Mouse (Mus musculus) C2C12 (cell line): ENCODE results near the gene Olfr1217. TPM values are rescaled to one million over a fixed set of nuclear protein-coding genes. Genes with fewer than 3 reads are reported as not detected.

Experiments
- H3K27me3 ChIP-seq: one replicate; pipeline ENCODE4 v1.6.1; 2011; ENCODE audit not compliant: control insufficient read depth, insufficient read depth, insufficient read length
- H3K36me3 ChIP-seq: one replicate; pipeline ENCODE4 v1.6.1; 2011; ENCODE audit not compliant: control insufficient read depth, insufficient read depth
- H3K4me3 ChIP-seq: one replicate; pipeline ENCODE4 v1.5.1; 2011; ENCODE audit warnings: mild to moderate bottlenecking, control low read depth; ENCODE audit not compliant: poor library complexity, insufficient read depth, severe bottlenecking
- H3K79me2 ChIP-seq: one replicate; pipeline ENCODE4 v1.6.1; 2011; ENCODE audit not compliant: control insufficient read depth, insufficient read depth
- H3K79me3 ChIP-seq: one replicate; pipeline ENCODE4 v1.6.1; 2011; ENCODE audit warnings: low read depth, control low read depth
- H3ac ChIP-seq: one replicate; pipeline ENCODE3; 2011; ENCODE audit warnings: low read depth; ENCODE audit not compliant: control insufficient read depth, insufficient read length
- CEBPB ChIP-seq: IDR thresholded peaks from one replicate; pipeline ENCODE4 v1.6.1; 2011; ENCODE audit warnings: low read depth, mild to moderate bottlenecking, control low read depth, moderate library complexity
- CTCF ChIP-seq: IDR thresholded peaks from one replicate; pipeline ENCODE4 v1.5.1; 2011; ENCODE audit not compliant: control insufficient read depth, insufficient read depth, insufficient read length
- FOSL1 ChIP-seq: IDR thresholded peaks from one replicate; pipeline ENCODE4 v1.8.0; 2011; ENCODE audit warnings: mild to moderate bottlenecking, low read length; ENCODE audit not compliant: poor library complexity, insufficient read depth, severe bottlenecking
- MAX ChIP-seq: IDR thresholded peaks from one replicate; pipeline ENCODE4 v1.6.1; 2011; ENCODE audit warnings: mild to moderate bottlenecking, control low read depth
- MYOD1 ChIP-seq: IDR thresholded peaks from one replicate; pipeline ENCODE4 v1.6.1; 2011; ENCODE audit warnings: low read depth; ENCODE audit not compliant: control insufficient read depth, insufficient read length
- MYOG ChIP-seq: IDR thresholded peaks from one replicate; pipeline ENCODE4 v1.6.1; 2011; ENCODE audit not compliant: control insufficient read depth, insufficient read length; ENCODE audit errors: extremely low read depth
- USF1 ChIP-seq: IDR thresholded peaks from one replicate; pipeline ENCODE4 v1.6.1; 2011; ENCODE audit warnings: low read depth, mild to moderate bottlenecking, control low read depth, moderate library complexity
- polyA plus RNA-seq: library from polyadenylated mRNA; unstranded; fragments of >200 nt; fragmentation: generic; extraction: Trizol; gene quantifications from one replicate; pipeline ENCODE4 v1.2.1, GENCODE M21; 2012; ENCODE audit warnings: missing spikeins

The Olfr1217 gene
- polyA plus RNA-seq, 1 experiment = not detected

GRCm38 (mm10) chr2:88992553-88992952, 39.3 kb downstream of the Olfr1217 start, which contains the start of gene Olfr1214:
Gene Olfr1214, minus strand, starts transcription at chr2:88992653.
- no peak for TF ChIP-seq USF1
- H3K27me3 ChIP-seq = no peaks in the 10 kb centered on the region
- H3K4me3 ChIP-seq = no peak within 1 kb of the TSS
- H3K36me3 ChIP-seq = no peaks in the 10 kb centered on the region
- H3ac ChIP-seq = no peak within 1 kb of the TSS
- H3K79me3 ChIP-seq = no peaks in the 10 kb centered on the region
- no peaks in the 10 kb centered on the region for H3K79me2 ChIP-seq

- Histone ChIP-seq H3K79me2 (no peaks in the 10 kb centered on the region), H3K27me3 (no peaks in the 10 kb centered on the region), H3K79me3 (no peaks in the 10 kb centered on the region), H3ac (no peak within 1 kb of the TSS), H3K36me3 (no peaks in the 10 kb centered on the region), H3K4me3 (no peak within 1 kb of the TSS)
- no peak for TF ChIP-seq MYOG
- no peak for TF ChIP-seq MYOD1
- TF ChIP-seq FOSL1 = no peak
- no peak for TF ChIP-seq CTCF
- TF ChIP-seq USF1 = no peak
- no peak for TF ChIP-seq CEBPB
- no peak for TF ChIP-seq MAX
Observed at GRCm38 (mm10) chr2:88980181-88980580, 51.7 kb downstream of the Olfr1217 start, which contains the start of gene Gm13762. Gene Gm13762, minus strand, starts transcription at chr2:88980281.

Other genes starting within 250 kb of the Olfr1217 start
- gene Olfr1201, start 239.0 kb downstream of the Olfr1217 start, polyA plus RNA-seq = not detected
- not detected for gene Olfr1202, start 217.6 kb downstream of the Olfr1217 start, polyA plus RNA-seq
- not detected for gene Olfr1205, start 202.3 kb downstream of the Olfr1217 start, polyA plus RNA-seq
- not detected for gene Olfr1204, start 182.8 kb downstream of the Olfr1217 start, polyA plus RNA-seq
- not detected for gene Olfr1206, start 168.8 kb downstream of the Olfr1217 start, polyA plus RNA-seq
- not detected for gene Olfr1208, start 129.8 kb downstream of the Olfr1217 start, polyA plus RNA-seq
- not detected for gene Olfr1209, start 116.9 kb downstream of the Olfr1217 start, polyA plus RNA-seq
- gene Olfr1211, start 94.0 kb downstream of the Olfr1217 start, polyA plus RNA-seq = not detected
- not detected for gene Olfr1212, start 78.1 kb downstream of the Olfr1217 start, polyA plus RNA-seq
- gene Gm13762, start 51.8 kb downstream of the Olfr1217 start, polyA plus RNA-seq = not detected
- not detected for gene Olfr1214, start 39.4 kb downstream of the Olfr1217 start, polyA plus RNA-seq
- gene Olfr1215, start 25.1 kb downstream of the Olfr1217 start, polyA plus RNA-seq = not detected
- not detected for gene Olfr1216, start 13.7 kb downstream of the Olfr1217 start, polyA plus RNA-seq
- gene Olfr1218, start 29.1 kb upstream of the Olfr1217 start, polyA plus RNA-seq = not detected
- gene Olfr1219, start 51.4 kb upstream of the Olfr1217 start, polyA plus RNA-seq = not detected
- not detected for gene Olfr1220, start 74.8 kb upstream of the Olfr1217 start, polyA plus RNA-seq
- not detected for gene Olfr1221, start 85.2 kb upstream of the Olfr1217 start, polyA plus RNA-seq
- gene Olfr1222, start 101.0 kb upstream of the Olfr1217 start, polyA plus RNA-seq = not detected
- not detected for gene Olfr1223, start 119.5 kb upstream of the Olfr1217 start, polyA plus RNA-seq
- gene Olfr1224-ps1, start 132.0 kb upstream of the Olfr1217 start, polyA plus RNA-seq = not detected
- not detected for gene Olfr1225, start 142.6 kb upstream of the Olfr1217 start, polyA plus RNA-seq
- not detected for gene Olfr1226, start 168.0 kb upstream of the Olfr1217 start, polyA plus RNA-seq
- gene Olfr1228, start 222.0 kb upstream of the Olfr1217 start, polyA plus RNA-seq = not detected